Mouse (Mus musculus): ENCODE data around the gene Rab4b.

DNA sequence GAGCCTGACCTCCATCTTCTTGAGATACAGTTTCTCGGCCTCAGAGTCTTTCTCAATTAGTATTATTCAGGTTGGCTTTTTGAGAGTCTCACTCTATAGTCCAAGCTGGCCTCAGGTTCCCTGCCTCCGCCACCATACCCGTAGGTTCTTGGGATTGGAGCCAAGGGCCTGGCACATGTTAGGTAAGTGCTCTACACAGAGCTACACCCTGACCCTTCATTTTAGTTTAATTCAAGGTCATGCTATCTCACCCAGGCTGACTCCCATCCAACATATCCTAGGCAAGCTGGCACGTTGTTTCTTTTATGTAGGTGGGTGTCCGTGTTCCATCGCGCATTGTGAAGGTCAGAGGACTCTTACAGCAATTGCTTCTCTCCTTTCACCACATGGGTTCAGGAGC is 3.8 kb downstream of the Rab4b start:
- TF ChIP-seq POLR2A (IDR thresholded peaks at IDR 0.05; ENCODE audit: low read depth, low read length) (no peak), CTCF (IDR thresholded peaks at IDR 0.05; ENCODE audit: extremely low read depth, insufficient read length, insufficient replicate concordance, low read depth, low read length) (no peak)
